Mouse (Mus musculus) bone marrow, adult 2 months (tissue): ENCODE results near the gene Aspscr1.

ENCODE experiments used
- CTCF ChIP-seq: fragments of 200-500 bp; IDR thresholded peaks from 2 replicates; pipeline ENCODE4 v1.5.1; 2011; ENCODE audit warnings: low read length, control low read depth; ENCODE audit not compliant: control insufficient read depth, insufficient read depth
- POLR2A ChIP-seq: fragments of 200-500 bp; IDR thresholded peaks from 2 replicates; pipeline ENCODE4 v1.6.1; 2011; ENCODE audit warnings: low read depth, mild to moderate bottlenecking, control low read depth, low read length, borderline replicate concordance; ENCODE audit not compliant: control insufficient read depth

DNA sequence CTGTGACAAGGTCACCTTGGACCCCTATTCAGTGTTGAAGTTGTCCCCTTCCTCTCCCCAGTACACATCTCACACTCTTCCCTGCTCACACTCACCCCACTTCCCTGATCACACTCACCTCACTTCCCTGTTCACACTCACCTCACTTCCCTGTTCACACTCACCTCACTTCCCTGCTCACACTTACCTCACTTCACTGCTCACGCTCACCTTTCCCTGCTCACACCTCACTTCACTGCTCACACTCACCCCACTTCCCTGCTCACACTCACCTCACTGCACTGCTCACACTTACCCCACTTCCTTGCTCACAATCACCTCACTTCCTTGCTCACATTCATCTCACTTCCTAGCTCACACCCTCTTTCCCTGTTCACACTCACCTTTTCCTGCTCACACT is 58.6 kb downstream of the Aspscr1 start:
- TF ChIP-seq CTCF (no peak), POLR2A (no peak)
